Mouse (Mus musculus) heart, postnatal 0 days (tissue): ENCODE measurements around the gene Zfp775.

ENCODE experiments used
- CTCF ChIP-seq: IDR thresholded peaks from 2 replicates; pipeline ENCODE4 v1.5.1; 2016; ENCODE audit warnings: antibody characterized with exemption, control low read depth, low read depth
- EP300 ChIP-seq: IDR thresholded peaks from 2 replicates; pipeline ENCODE4 v1.6.1; 2016; ENCODE audit warnings: antibody characterized with exemption, low read depth

DNA sequence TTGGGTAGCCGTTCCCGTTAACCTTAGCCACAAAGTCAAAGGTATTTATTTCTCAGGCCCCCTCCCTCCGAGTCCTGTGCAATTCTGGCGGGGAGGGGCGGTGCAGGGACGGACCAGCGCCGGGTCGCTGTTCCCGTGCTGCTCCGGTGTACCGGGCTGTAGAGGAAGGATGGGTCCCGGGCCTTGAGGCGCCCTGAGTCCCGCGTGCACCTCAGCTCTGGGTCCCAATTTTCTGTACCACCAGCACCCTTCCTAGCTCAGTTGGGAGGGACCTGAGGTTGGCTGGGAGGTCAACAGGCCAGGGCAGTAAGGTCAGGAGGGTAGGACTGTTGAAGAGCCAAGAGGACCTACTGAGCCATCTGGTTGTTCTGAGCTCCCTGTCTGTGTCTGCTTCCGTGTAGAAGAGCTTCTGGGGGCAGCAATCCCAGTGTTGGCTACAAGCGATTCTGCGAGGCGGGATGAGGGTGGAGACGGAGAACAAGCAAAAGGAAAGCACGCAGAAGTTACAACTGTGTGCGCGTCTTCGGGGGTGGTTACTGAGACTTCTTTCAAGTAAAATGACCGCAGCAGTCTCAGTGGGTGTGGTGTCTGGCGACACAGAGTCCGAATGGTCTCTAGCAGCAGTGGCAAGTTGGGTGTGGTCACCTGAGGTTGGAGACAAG, 348 bp downstream of the Zfp775 start:
- TF ChIP-seq EP300, result no peak
- TF ChIP-seq CTCF, result no peak
